Mouse (Mus musculus) intestine, embryonic 16.5 days (tissue): ENCODE measurements around the gene Tsc22d4. TPM values are rescaled to one million over a fixed set of nuclear protein-coding genes. Genes with fewer than 3 reads are reported as not detected.
A peak's percentile ranks its signal among the peaks of the same experiment; 100 is the strongest.
"Not testable (repeated sequence)": the region's sequence is repeated elsewhere in the genome, so short reads cannot be mapped to it uniquely, and the experiment has no call there.

Experiments
- ATAC-seq: fragments of 200-750 bp; cut with Nextera tagmentation; 2 replicates; pipeline ENCODE4 v1.8.0; 2017; ENCODE audit warnings: moderate TSS enrichment, moderate library complexity
- H3K27ac ChIP-seq: fragments of 300-500 bp; sonication (generic); 2 replicates; pipeline ENCODE4 v1.5.1; 2014; ENCODE audit warnings: mild to moderate bottlenecking, low read length
- H3K27me3 ChIP-seq: fragments of 300-500 bp; sonication (generic); replicated peaks from 2 replicates; pipeline ENCODE4 v1.6.1; 2014; ENCODE audit warnings: low read length, control low read depth, mixed read lengths; ENCODE audit not compliant: control insufficient read depth, insufficient read depth
- H3K36me3 ChIP-seq: fragments of 300-500 bp; sonication (generic); 2 replicates; pipeline ENCODE4 v1.6.1; 2014; ENCODE audit warnings: low read length, control low read depth; ENCODE audit not compliant: control insufficient read depth, insufficient read depth
- H3K4me1 ChIP-seq: fragments of 300-500 bp; sonication (generic); 2 replicates; pipeline ENCODE4 v1.6.1; 2014; ENCODE audit warnings: low read length, control low read depth, mixed read lengths; ENCODE audit not compliant: control insufficient read depth, insufficient read depth
- H3K4me2 ChIP-seq: fragments of 300-500 bp; sonication (generic); 2 replicates; pipeline ENCODE4 v1.6.1; 2014; ENCODE audit warnings: low read depth, low read length, control low read depth
- H3K4me3 ChIP-seq: fragments of 300-500 bp; sonication (generic); 2 replicates; pipeline ENCODE4 v1.5.1; 2014; ENCODE audit warnings: mild to moderate bottlenecking, low read length
- H3K9ac ChIP-seq: fragments of 300-500 bp; sonication (generic); 2 replicates; pipeline ENCODE4 v1.6.1; 2014; ENCODE audit warnings: low read depth, low read length
- H3K9me3 ChIP-seq: fragments of 300-500 bp; sonication (generic); 2 replicates; pipeline ENCODE4 v1.6.1; 2016; ENCODE audit warnings: low read length, control low read depth; ENCODE audit not compliant: control insufficient read depth
- WGBS: fragments of 180-500 bp; shearing (Covaris S2); extraction: QIAGEN DNeasy Blood & Tissue Kit; methylation state at CpG from one replicate; pipeline ENCODE4 v1.1.7; 2014; 5-methylcytosine and 5-hydroxymethylcytosine counted together
- polyA plus RNA-seq: library from polyadenylated mRNA; unstranded; fragments of >200 nt; fragmentation: Nextera tagmentation; extraction: Ambion mirVana; gene quantifications from 2 replicates; pipeline ENCODE4 v1.2.1, GENCODE M21; 2015

The Tsc22d4 gene
- polyA plus RNA-seq, 1 experiment from 2014 or later: 116 TPM

DNA sequence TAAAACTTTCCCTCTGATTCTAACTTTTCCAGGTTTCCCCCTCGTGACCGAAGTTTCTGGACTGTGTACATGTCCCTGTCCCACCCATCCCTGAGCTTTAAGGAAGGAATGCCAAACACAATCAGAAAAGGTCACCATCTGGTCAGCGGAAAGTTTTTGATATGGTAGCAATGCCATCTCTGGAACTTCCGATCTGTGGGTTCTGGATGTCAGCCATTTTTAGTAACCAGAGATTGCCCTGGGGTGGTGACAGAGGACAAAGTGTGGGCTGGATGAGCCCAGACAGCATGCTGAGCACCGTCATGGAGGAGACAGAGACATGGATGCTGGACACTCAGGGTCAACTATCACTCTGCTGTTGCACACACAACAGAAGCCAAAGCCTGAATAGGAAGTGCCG lies 26.4 kb upstream of the Tsc22d4 start:
- no peak overlapping the region for H3K4me2 ChIP-seq
- no peak overlapping the region for H3K27ac ChIP-seq
- no peak overlapping the region for H3K9ac ChIP-seq
- no peak for ATAC-seq
- H3K4me3 ChIP-seq: no peak overlapping the region
- no peaks in the 10 kb centered on the region for H3K9me3 ChIP-seq
- WGBS: 77% methylated on average over 6 of the region's 6 CpGs
- H3K4me1 ChIP-seq: peaks cover 2% of the 10 kb centered on the region; the same call in 1 of the 2 replicates
- no peaks in the 10 kb centered on the region for H3K36me3 ChIP-seq
- H3K27me3 ChIP-seq: no peaks in the 10 kb centered on the region

DNA sequence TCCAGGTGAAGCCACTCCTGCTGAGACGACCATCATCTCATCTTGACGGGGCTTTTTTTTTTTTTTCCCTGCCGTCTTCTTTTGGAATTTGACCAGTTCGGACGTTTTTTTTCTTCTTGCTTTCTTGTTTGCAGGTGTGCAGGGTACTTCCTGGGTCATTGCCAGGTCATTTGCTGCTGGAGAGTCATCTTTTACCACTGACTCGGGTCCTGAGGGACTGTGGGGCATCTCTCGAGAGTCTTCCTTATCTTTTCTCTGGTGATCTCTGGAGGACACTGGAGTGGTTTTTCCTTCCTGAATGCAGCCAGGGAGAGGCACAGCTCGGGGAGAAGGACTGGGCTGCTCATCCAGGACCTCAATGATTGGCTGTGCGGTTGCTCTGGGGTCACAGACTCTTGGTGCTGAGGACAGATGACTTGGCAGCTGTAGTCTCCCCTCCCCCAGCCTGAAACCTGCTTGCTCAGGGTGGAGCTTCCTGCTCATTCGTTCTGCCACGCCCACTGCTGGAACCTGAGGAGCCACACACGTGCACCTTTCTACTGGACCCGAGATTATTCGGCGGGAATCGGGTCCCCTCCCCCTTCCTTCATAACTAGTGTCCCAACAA lies 24.9 kb upstream of the Tsc22d4 start:
- not testable (repeated sequence) for H3K36me3 ChIP-seq, H3K9me3 ChIP-seq, H3K27me3 ChIP-seq, H3K4me1 ChIP-seq, H3K27ac ChIP-seq
- peak; percentile 91 for ATAC-seq
- WGBS: 10% methylated on average over 10 of the region's 16 CpGs
- Histone ChIP-seq H3K4me2 (peak overlapping the region; percentile 65), H3K9ac (0 out of 2 replicates have a peak overlapping the region, but pooled peaks have one; percentile 16), H3K4me3 (peak overlapping the region; percentile 32)

DNA sequence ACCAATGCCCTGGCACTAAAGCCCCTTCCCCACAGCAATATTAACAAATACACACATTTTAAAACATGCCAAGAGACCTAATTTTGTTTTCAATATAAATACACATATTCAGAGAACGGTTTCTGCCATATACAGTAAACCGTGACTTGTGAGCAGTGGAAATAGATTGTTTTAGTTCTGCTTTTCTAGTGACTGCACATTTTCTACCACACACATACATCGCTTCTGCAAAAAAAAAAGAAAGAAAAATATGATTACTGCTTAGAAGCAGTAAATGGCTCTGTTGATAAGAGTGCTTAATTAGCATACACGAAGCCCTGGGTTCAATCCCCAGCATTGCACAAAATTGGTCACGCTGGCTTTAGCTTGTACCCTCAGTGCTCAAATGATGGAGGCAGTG lies 21.7 kb upstream of the Tsc22d4 start:
- H3K4me2 ChIP-seq: no peak overlapping the region
- 86% methylated on average over 5 of the region's 5 CpGs for WGBS
- ATAC-seq: no peak
- H3K9me3 ChIP-seq: no peaks in the 10 kb centered on the region
- no peaks in the 10 kb centered on the region for H3K27me3 ChIP-seq
- H3K4me1 ChIP-seq: peaks cover 2% of the 10 kb centered on the region; the same call in 1 of the 2 replicates
- no peak overlapping the region for H3K27ac ChIP-seq
- no peaks in the 10 kb centered on the region for H3K36me3 ChIP-seq
- H3K9ac ChIP-seq: no peak overlapping the region
- H3K4me3 ChIP-seq: no peak overlapping the region

DNA sequence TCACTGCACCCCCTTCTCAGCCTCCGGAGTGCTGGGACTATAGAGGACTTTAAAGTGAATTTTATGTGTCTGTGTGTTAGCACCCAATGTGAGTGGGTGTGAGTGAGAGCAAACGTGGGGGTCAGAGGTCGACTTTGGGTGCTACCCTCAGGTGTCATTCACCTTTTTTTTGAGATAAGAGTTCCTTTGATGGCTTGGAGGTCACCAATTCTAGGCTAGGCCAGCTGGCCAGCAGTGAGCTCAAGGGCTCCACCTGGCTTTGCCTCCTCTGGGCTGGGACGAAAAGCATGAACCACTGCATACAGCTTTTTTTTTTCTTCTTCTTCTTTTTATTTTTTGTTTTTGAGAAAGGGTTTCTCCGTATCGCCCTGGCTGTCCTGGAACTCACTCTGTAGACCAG lies 18.8 kb upstream of the Tsc22d4 start:
- Histone ChIP-seq H3K36me3 (no peaks in the 10 kb centered on the region), H3K9ac (no peak overlapping the region), H3K27ac (no peak overlapping the region), H3K4me2 (no peak overlapping the region), H3K4me3 (no peak overlapping the region), H3K27me3 (no peaks in the 10 kb centered on the region), H3K4me1 (no peaks in the 10 kb centered on the region), H3K9me3 (no peaks in the 10 kb centered on the region)
- WGBS: 62% methylated on average over 6 of the region's 6 CpGs
- 0 out of 2 replicates have a peak, but pooled peaks have one; percentile 33 for ATAC-seq

DNA sequence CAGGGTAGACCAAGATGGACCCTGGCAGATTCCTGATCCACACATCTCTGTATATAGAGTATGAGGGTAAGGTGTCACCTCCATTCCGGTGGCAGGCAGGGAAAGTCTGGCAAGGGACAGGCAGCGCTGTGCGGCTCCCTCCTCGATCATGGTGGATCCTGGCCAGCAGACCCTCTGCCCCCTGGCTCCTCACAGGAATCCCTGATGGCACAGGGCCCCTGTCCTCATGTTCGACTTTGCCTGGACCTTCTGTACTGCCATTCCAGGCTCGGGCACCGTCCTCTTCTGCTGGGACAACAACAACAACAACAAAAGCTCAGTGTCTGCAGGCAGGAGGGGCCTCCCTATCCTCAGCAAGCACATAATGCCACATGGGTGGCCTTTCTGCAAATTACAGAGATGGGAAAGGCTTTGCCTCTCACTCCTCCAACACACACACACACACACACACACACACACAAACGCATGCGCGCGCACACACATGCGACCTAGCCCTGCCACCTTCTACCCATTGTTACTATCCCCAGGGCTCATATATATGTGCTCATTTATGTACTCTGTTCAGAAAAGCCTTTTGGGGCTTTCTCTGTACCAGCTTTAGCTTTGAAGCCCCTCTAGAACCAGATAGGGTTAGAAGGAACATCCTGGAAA lies 11.8 kb upstream of the Tsc22d4 start:
- Histone ChIP-seq H3K4me2 (no peak overlapping the region), H3K27me3 (no peaks in the 10 kb centered on the region), H3K9ac (no peak overlapping the region), H3K4me1 (peaks cover 3% of the 10 kb centered on the region; the same call in 1 of the 2 replicates), H3K4me3 (no peak overlapping the region), H3K9me3 (no peaks in the 10 kb centered on the region), H3K27ac (no peak overlapping the region), H3K36me3 (peaks cover 5% of the 10 kb centered on the region; the same call in 1 of the 2 replicates)
- ATAC-seq: no peak
- WGBS: 80% methylated on average over 12 of the region's 12 CpGs

DNA sequence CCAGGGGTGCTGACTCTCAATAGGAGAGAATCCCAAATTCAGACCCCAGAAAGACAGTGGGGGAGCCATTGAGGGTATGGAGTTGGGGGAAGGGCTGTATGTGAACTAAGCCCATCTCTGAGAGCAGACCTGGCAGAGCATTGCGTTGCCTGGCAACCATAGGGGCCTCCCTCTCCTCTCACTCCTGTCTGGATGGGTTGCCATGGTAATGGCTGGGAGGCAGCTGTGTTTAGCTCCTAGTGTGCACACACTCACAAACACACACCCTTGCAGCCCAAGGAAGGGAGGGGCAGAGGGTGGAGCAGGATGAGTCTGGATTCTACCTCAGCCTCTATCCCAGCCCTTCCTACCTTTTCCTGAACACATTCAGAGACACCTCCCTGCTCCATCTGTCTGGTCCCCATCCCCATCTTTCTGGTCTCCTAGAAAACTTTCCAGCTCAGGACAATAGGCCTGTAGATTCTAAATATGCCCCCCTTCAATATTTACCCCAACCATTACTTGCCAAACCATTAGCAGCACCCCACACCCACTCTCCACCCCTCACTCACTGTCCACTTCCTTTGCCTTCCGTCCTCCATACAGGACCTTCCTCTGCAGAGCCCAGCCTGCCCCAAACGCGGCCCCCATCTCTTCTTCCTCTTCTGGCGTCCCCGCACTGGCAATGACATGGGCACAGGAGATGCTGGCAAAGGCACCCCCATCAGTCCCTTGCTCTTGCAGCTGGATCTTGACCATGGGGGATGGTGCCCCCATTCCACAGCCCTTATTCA lies 11.1 kb upstream of the Tsc22d4 start:
- peaks cover 8% of the 10 kb centered on the region; the same call in 1 of the 2 replicates for H3K4me1 ChIP-seq
- H3K9ac ChIP-seq: no peak overlapping the region
- no peaks in the 10 kb centered on the region for H3K27me3 ChIP-seq
- 69% methylated on average over 6 of the region's 6 CpGs for WGBS
- no peak overlapping the region for H3K4me3 ChIP-seq
- H3K9me3 ChIP-seq: no peaks in the 10 kb centered on the region
- peaks cover 5% of the 10 kb centered on the region; the same call in 1 of the 2 replicates for H3K36me3 ChIP-seq
- ATAC-seq: peak; percentile 41; the same call in 1 of the 2 replicates
- H3K4me2 ChIP-seq: no peak overlapping the region
- no peak overlapping the region for H3K27ac ChIP-seq

DNA sequence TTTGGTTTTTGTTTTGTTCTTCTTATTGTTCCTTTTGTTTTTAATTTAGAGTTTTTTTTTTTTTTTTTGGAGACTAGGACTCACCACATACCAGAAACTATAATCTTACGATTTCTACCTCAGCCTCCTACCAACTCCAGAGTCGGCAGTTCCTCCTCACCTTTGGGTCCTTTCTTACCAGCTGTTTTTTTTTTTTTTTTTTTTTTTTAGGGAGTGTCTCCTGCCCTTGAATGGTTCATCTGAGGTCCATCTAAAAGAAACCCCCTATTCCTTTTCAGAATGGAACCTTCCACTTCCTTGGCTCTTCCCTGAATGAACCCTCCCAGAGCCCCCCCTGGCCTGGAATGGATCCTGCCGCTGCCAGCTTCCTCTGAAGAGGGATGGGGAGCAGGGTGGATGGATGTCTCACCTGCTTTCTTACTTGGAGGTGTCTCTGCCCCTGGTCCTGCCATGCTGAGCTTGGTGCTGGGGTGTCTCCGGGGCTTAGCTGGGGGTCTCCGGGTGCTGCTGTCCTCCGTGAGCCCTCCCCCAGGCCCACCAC lies 8.1 kb upstream of the Tsc22d4 start:
- WGBS: 79% methylated on average over 5 of the region's 6 CpGs

DNA sequence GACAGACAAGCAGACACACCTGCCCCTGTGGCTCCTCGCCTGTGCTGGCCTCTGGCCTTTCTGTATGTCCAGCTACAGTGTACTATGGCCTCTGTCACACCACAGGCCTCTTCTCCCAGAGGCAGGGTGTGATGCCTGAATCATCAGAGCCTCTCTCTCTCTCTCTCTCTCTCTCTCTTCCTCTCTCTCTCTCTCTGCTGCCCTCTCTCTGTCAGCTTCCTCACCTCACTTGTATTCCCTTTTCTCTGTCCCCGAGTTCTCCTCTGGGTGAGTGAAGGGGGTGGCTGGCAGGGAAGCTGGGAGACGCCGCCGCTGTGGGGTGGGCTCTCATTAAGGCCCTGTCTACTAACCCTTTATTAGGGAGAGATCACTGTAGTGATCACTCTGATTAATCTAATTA lies 7.0 kb upstream of the Tsc22d4 start:
- H3K9me3 ChIP-seq: no peaks in the 10 kb centered on the region
- peaks cover 19% of the 10 kb centered on the region for H3K4me1 ChIP-seq
- WGBS: 43% methylated on average over 5 of the region's 5 CpGs
- H3K27ac ChIP-seq: 0 out of 2 replicates have a peak overlapping the region, but pooled peaks have one; percentile 28
- H3K36me3 ChIP-seq: peaks cover 5% of the 10 kb centered on the region; the same call in 1 of the 2 replicates
- no peak overlapping the region for H3K4me2 ChIP-seq
- H3K9ac ChIP-seq: no peak overlapping the region
- no peak for ATAC-seq
- no peaks in the 10 kb centered on the region for H3K27me3 ChIP-seq
- H3K4me3 ChIP-seq: no peak overlapping the region

More for the DNA sequence above, 8.1 kb upstream of the Tsc22d4 start:
- ATAC-seq: no peak
- peaks cover 19% of the 10 kb centered on the region for H3K4me1 ChIP-seq
- no peaks in the 10 kb centered on the region for H3K9me3 ChIP-seq
- no peak overlapping the region for H3K9ac ChIP-seq
- no peaks in the 10 kb centered on the region for H3K27me3 ChIP-seq
- no peak overlapping the region for H3K4me2 ChIP-seq
- no peak overlapping the region for H3K27ac ChIP-seq
- H3K36me3 ChIP-seq: peaks cover 5% of the 10 kb centered on the region; the same call in 1 of the 2 replicates
- no peak overlapping the region for H3K4me3 ChIP-seq

DNA sequence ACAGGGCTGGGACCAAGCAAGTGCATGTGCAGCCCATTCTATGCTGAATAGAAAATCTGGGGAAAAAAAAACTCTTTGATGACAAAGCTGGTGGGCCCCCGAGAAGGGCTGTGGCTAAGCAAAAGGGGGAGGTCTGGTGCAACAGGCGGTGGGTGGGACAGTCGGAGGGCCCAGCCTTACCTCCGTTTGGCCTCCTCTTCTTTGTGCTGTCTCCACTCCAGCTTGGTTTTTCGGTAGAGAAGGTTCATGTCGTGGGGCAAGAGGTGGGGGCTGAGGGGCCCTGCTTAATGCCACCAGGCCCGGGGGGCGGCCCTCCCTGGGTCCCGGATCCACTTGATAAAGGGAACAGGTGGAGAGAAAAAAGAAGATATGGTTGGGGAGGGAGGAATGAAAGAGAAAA lies 6.1 kb upstream of the Tsc22d4 start:
- peaks cover 19% of the 10 kb centered on the region for H3K4me1 ChIP-seq
- H3K27ac ChIP-seq: no peak overlapping the region
- no peak overlapping the region for H3K4me3 ChIP-seq
- WGBS: 69% methylated on average over 9 of the region's 9 CpGs
- no peaks in the 10 kb centered on the region for H3K9me3 ChIP-seq
- H3K9ac ChIP-seq: no peak overlapping the region
- no peak for ATAC-seq
- H3K27me3 ChIP-seq: no peaks in the 10 kb centered on the region
- no peak overlapping the region for H3K4me2 ChIP-seq
- peaks cover 5% of the 10 kb centered on the region; the same call in 1 of the 2 replicates for H3K36me3 ChIP-seq
